35 mouse cellular contexts compared by ENCODE assay signal in genomic region chrX:107116987-107117386, GRCm38 (mm10). TPM values are rescaled to one million over a fixed set of nuclear protein-coding genes. Genes with fewer than 3 reads are reported as not detected.
"Had no signal": no experiment of that assay in that cellular context is flagged by ENCODE, and none has a peak within 500 bp of the region (broad histone marks: within the 10 kb centered on the region; RNA-seq: fewer than 3 reads in every experiment).

No protein-coding gene starts in this region.

- H3K4me2 ChIP-seq: heart, embryonic 11.5 days; heart, embryonic 13.5 days; heart, embryonic 15.5 days; hindbrain, embryonic 13.5 days; hindbrain, embryonic 15.5 days; kidney, embryonic 15.5 days; limb, embryonic 13.5 days; liver, embryonic 12.5 days had no signal

- H3K4me3 ChIP-seq: gastrocnemius, adult 2 months; heart, adult 2 months; heart, embryonic 13.5 days; heart, embryonic 15.5 days; hindbrain, embryonic 13.5 days; hindbrain, embryonic 15.5 days; kidney, embryonic 15.5 days; left cerebral cortex, adult 2 months; limb, embryonic 13.5 days; liver, embryonic 12.5 days had no signal

- H3K4me1 ChIP-seq: heart, embryonic 13.5 days; heart, embryonic 15.5 days; hindbrain, embryonic 13.5 days; hindbrain, embryonic 15.5 days; kidney, embryonic 15.5 days; limb, embryonic 13.5 days; liver, embryonic 12.5 days had no signal

- H3K36me3 ChIP-seq: heart, embryonic 13.5 days; heart, embryonic 15.5 days; hindbrain, embryonic 13.5 days; hindbrain, embryonic 15.5 days; kidney, embryonic 15.5 days; limb, embryonic 13.5 days; liver, embryonic 12.5 days had no signal

- H3K27me3 ChIP-seq: heart, embryonic 13.5 days; heart, embryonic 15.5 days; hindbrain, embryonic 13.5 days; hindbrain, embryonic 15.5 days; limb, embryonic 13.5 days; liver, embryonic 12.5 days had no signal

- H3K27ac ChIP-seq: gastrocnemius, adult 2 months; heart, adult 2 months; heart, embryonic 13.5 days; heart, embryonic 15.5 days; hindbrain, embryonic 13.5 days; hindbrain, embryonic 15.5 days; hindbrain, postnatal 0 days; kidney, embryonic 15.5 days; kidney, postnatal 0 days; left cerebral cortex, adult 2 months; limb, embryonic 13.5 days; liver, embryonic 12.5 days; liver, embryonic 14.5 days had no signal

- DNase-seq: gastrocnemius, adult 2 months; gastrocnemius, postnatal 10 days; gastrocnemius, postnatal 25 days; heart, adult 11 months; heart, adult 2 months; heart, postnatal 14 days; heart, postnatal 36 days; kidney, adult 11 months; kidney, adult 2 months; kidney, adult 9 months; kidney, postnatal 14 days; kidney, postnatal 36 days; layer of hippocampus, adult 9-11 months had no signal

- H3K9ac ChIP-seq: heart, embryonic 13.5 days; heart, embryonic 15.5 days; hindbrain, embryonic 13.5 days; hindbrain, embryonic 15.5 days; kidney, embryonic 15.5 days; limb, embryonic 13.5 days; liver, embryonic 12.5 days; liver, embryonic 14.5 days had no signal

- ATAC-seq: hindbrain, postnatal 0 days; intestine, embryonic 16.5 days; liver, embryonic 12.5 days had no signal

- H3K9me3 ChIP-seq: heart, embryonic 13.5 days; heart, embryonic 15.5 days; hindbrain, embryonic 13.5 days; hindbrain, embryonic 15.5 days; kidney, embryonic 15.5 days; limb, embryonic 13.5 days; liver, embryonic 12.5 days had no signal

RNA-seq across cellular contexts. Expression of gene P2ry10, which starts 28.7 kb away (rescaled TPM):
- total RNA-seq: gastrocnemius, adult 2 months; gastrocnemius, postnatal 25 days; hindbrain, postnatal 0 days; layer of hippocampus, adult 18-20 months; layer of hippocampus, adult 8-10 months; layer of hippocampus, postnatal 25 days; left cerebral cortex, adult 2 months; left cerebral cortex, postnatal 14 days; left cerebral cortex, postnatal 36 days had no signal
- polyA plus RNA-seq: heart, embryonic 11.5 days; heart, embryonic 13.5 days; heart, postnatal 0 days; hindbrain, embryonic 11.5 days; hindbrain, embryonic 13.5 days; hindbrain, embryonic 15.5 days; hindbrain, postnatal 0 days; intestine, embryonic 14.5 days; limb, embryonic 11.5 days had no signal
